Mouse (Mus musculus) olfactory bulb, adult 2 months (tissue): ENCODE measurements around the gene Aff2.

Experiments used
- CTCF ChIP-seq: fragments of 200-500 bp; IDR thresholded peaks from 2 replicates; pipeline ENCODE4 v1.5.1; 2012; ENCODE audit warnings: low read depth, mild to moderate bottlenecking, low read length, moderate library complexity; ENCODE audit not compliant: insufficient read depth
- POLR2A ChIP-seq: fragments of 200-500 bp; IDR thresholded peaks from 2 replicates; pipeline ENCODE4 v1.6.1; 2012; ENCODE audit warnings: mild to moderate bottlenecking, low read depth, low read length, moderate library complexity; ENCODE audit not compliant: insufficient read depth

DNA sequence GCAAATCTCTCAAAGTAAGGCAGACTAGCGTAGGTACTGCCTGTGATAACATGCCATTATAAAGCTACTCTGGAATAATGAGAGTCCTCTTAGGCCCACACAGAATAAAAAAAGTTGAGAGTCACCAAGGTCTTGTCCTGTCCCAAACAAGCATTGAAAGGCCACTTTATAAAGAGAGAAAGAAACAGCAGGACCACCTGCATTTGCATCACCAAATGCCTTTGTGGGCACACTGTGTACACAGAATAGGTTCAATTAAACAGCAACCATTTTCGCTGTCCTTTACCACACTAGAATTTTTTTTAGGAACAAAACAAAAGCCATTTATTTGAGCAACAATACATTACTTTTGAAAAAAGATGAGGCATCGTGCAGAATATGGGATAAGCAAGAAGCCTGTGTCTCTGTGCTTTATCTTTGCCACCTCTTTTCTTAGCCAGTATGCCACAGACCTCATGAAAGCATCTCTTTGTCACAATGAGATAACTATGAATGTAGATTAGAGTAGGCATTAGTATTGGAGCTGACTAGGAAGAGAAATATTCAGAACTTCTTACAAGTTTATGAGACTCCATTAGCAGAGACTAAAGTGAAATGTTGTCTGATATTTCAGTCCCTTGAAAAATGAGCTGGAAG lies 385.0 kb downstream of the Aff2 start:
- no peak for TF ChIP-seq CTCF
- TF ChIP-seq POLR2A, result no peak
